Mouse (Mus musculus) kidney, postnatal 25 days (tissue): ENCODE measurements around the gene Rnf2.

ENCODE experiments used
- DNase-seq, 2 experiments: peaks; one replicate each; pipeline ENCODE4 v3.0.0; 2021; ENCODE audit warnings: mixed read lengths in 2 of 2

The Rnf2 gene

GRCm38 (mm10) chr1:151500531-151501361 is at the start of gene Rnf2:
TSS of gene Rnf2 (minus strand) at chr1:151500955.
- DNase-seq: peak; percentile 92 to 97

GRCm38 (mm10) chr1:151549794-151550193 is 49.0 kb upstream of the Rnf2 start:
- no peak for DNase-seq

- DNase-seq: peak; percentile 31 to 58
Observed at GRCm38 (mm10) chr1:151548896-151549610, 48.3 kb upstream of the Rnf2 start.

GRCm38 (mm10) chr1:151545571-151545970 is 44.8 kb upstream of the Rnf2 start:
- no peak for DNase-seq

- DNase-seq: no peak
Observed at GRCm38 (mm10) chr1:151544581-151544980, 43.8 kb upstream of the Rnf2 start.

GRCm38 (mm10) chr1:151543796-151544477 is 43.2 kb upstream of the Rnf2 start:
- no peak for DNase-seq

- no peak for DNase-seq
Observed at GRCm38 (mm10) chr1:151526701-151527100, 25.9 kb upstream of the Rnf2 start.

GRCm38 (mm10) chr1:151517571-151518250 is 17.0 kb upstream of the Rnf2 start:
- DNase-seq: no peak

- DNase-seq: no peak
Observed at GRCm38 (mm10) chr1:151516871-151517270, 16.1 kb upstream of the Rnf2 start.

- DNase-seq: no peak
Observed at GRCm38 (mm10) chr1:151515733-151516132, 15.0 kb upstream of the Rnf2 start.

- DNase-seq: no peak
Observed at GRCm38 (mm10) chr1:151514119-151514518, 13.4 kb upstream of the Rnf2 start.

GRCm38 (mm10) chr1:151510811-151511210 is 10.1 kb upstream of the Rnf2 start:
- DNase-seq: no peak

- peak; percentile 51 to 75 for DNase-seq
Observed at GRCm38 (mm10) chr1:151499815-151500501, 797 bp downstream of the Rnf2 start.

GRCm38 (mm10) chr1:151498381-151498780 is 2.4 kb downstream of the Rnf2 start:
- DNase-seq: no peak

- DNase-seq: no peak
Observed at GRCm38 (mm10) chr1:151497942-151498341, 2.8 kb downstream of the Rnf2 start.

GRCm38 (mm10) chr1:151497028-151497427 is 3.7 kb downstream of the Rnf2 start:
- DNase-seq: peak; percentile 47 to 50

GRCm38 (mm10) chr1:151495635-151496285 is 5.0 kb downstream of the Rnf2 start:
- DNase-seq: no peak

GRCm38 (mm10) chr1:151494711-151495110 is 6.0 kb downstream of the Rnf2 start:
- no peak for DNase-seq

- DNase-seq: no peak
Observed at GRCm38 (mm10) chr1:151493826-151494225, 6.9 kb downstream of the Rnf2 start.

- no peak for DNase-seq
Observed at GRCm38 (mm10) chr1:151492419-151492818, 8.3 kb downstream of the Rnf2 start.

- no peak for DNase-seq
Observed at GRCm38 (mm10) chr1:151489806-151490205, 10.9 kb downstream of the Rnf2 start.

GRCm38 (mm10) chr1:151484754-151485153 is 16.0 kb downstream of the Rnf2 start:
- DNase-seq: no peak
